Mouse (Mus musculus): ENCODE data around the gene Pde4dip. TPM values are rescaled to one million over a fixed set of nuclear protein-coding genes. Genes with fewer than 3 reads are reported as not detected.
A peak's percentile ranks its signal among the peaks of the same experiment; 100 is the strongest.

The Pde4dip gene
- total RNA-seq (2014; rRNA removed): 93.6 and 100 TPM in 2 replicates
- polyA plus RNA-seq (2015; fragmentation: Nextera tagmentation; extraction: Ambion mirVana): 46.4 and 47.6 TPM in 2 replicates

- peak within 1 kb of the TSS; percentile 74 for H3K4me3 ChIP-seq (ENCODE audit: low read depth, low read length)
- peak within 1 kb of the TSS; percentile 94 for H3K27ac ChIP-seq (ENCODE audit: low read depth, low read length)
- no peaks in the 10 kb centered on the region for H3K9me3 ChIP-seq (ENCODE audit: low read length)
- peak within 1 kb of the TSS; percentile 98 for H3K9ac ChIP-seq (replicated peaks; ENCODE audit: low read length, poor library complexity, severe bottlenecking)
- peak; percentile 75 for DNase-seq (ENCODE audit: low spot score)
- no peak for TF ChIP-seq CTCF (IDR thresholded peaks at IDR 0.05)
- H3K4me1 ChIP-seq (ENCODE audit: insufficient read depth, low read length): no peaks in the 10 kb centered on the region
- H3K36me3 ChIP-seq (ENCODE audit: insufficient read depth, low read length): no peaks in the 10 kb centered on the region
- peak within 1 kb of the TSS; percentile 72 for H3K4me2 ChIP-seq (ENCODE audit: low read depth, low read length, poor library complexity, severe bottlenecking)
- no peaks in the 10 kb centered on the region for H3K27me3 ChIP-seq (ENCODE audit: insufficient read depth, low read length)
- 1% methylated on average over 44 of the region's 44 CpGs for WGBS
- ATAC-seq (ENCODE audit: low FRiP score): peak; percentile 88
These were observed at the start of gene Pde4dip for GRCm38 (mm10) chr3:97888168-97888901. TSS of gene Pde4dip (minus strand) at chr3:97888707.

- Histone ChIP-seq H3K36me3 (ENCODE audit: insufficient read depth, low read length) (no peaks in the 10 kb centered on the region), H3K9ac (replicated peaks; ENCODE audit: low read length, poor library complexity, severe bottlenecking) (no peak overlapping the region), H3K4me3 (ENCODE audit: low read depth, low read length) (no peak overlapping the region), H3K4me2 (ENCODE audit: low read depth, low read length, poor library complexity, severe bottlenecking) (no peak overlapping the region), H3K9me3 (ENCODE audit: low read length) (no peaks in the 10 kb centered on the region), H3K4me1 (ENCODE audit: insufficient read depth, low read length) (peaks cover 5% of the 10 kb centered on the region; the same call in 1 of the 2 replicates), H3K27ac (ENCODE audit: low read depth, low read length) (no peak overlapping the region), H3K27me3 (ENCODE audit: insufficient read depth, low read length) (no peaks in the 10 kb centered on the region; the same call in 1 of the 2 replicates)
- no peak for ATAC-seq (ENCODE audit: low FRiP score)
- no peak for TF ChIP-seq CTCF (IDR thresholded peaks at IDR 0.05)
- no peak for DNase-seq (ENCODE audit: low spot score)
- WGBS: 34% methylated on average over 6 of the region's 6 CpGs
These were observed 49.4 kb upstream of the Pde4dip start for GRCm38 (mm10) chr3:97937945-97938266.

GRCm38 (mm10) chr3:97937068-97937944 is 48.8 kb upstream of the Pde4dip start:
- peak; percentile 63 for TF ChIP-seq CTCF (IDR thresholded peaks at IDR 0.05)
- Histone ChIP-seq H3K27me3 (ENCODE audit: insufficient read depth, low read length) (no peaks in the 10 kb centered on the region), H3K4me1 (ENCODE audit: insufficient read depth, low read length) (peaks cover 5% of the 10 kb centered on the region; the same call in 1 of the 2 replicates), H3K9ac (replicated peaks; ENCODE audit: low read length, poor library complexity, severe bottlenecking) (no peak overlapping the region), H3K4me2 (ENCODE audit: low read depth, low read length, poor library complexity, severe bottlenecking) (no peak overlapping the region), H3K36me3 (ENCODE audit: insufficient read depth, low read length) (no peaks in the 10 kb centered on the region), H3K4me3 (ENCODE audit: low read depth, low read length) (no peak overlapping the region), H3K27ac (ENCODE audit: low read depth, low read length) (no peak overlapping the region), H3K9me3 (ENCODE audit: low read length) (no peaks in the 10 kb centered on the region)
- 24% methylated on average over 17 of the region's 17 CpGs for WGBS
- DNase-seq (ENCODE audit: low spot score) (peak; percentile 42), ATAC-seq (ENCODE audit: low FRiP score) (no peak)

- Histone ChIP-seq H3K4me2 (ENCODE audit: low read depth, low read length, poor library complexity, severe bottlenecking) (no peak overlapping the region), H3K27ac (ENCODE audit: low read depth, low read length) (no peak overlapping the region), H3K36me3 (ENCODE audit: insufficient read depth, low read length) (no peaks in the 10 kb centered on the region), H3K4me1 (ENCODE audit: insufficient read depth, low read length) (peaks cover 5% of the 10 kb centered on the region; the same call in 1 of the 2 replicates), H3K27me3 (ENCODE audit: insufficient read depth, low read length) (no peaks in the 10 kb centered on the region), H3K9ac (replicated peaks; ENCODE audit: low read length, poor library complexity, severe bottlenecking) (no peak overlapping the region), H3K9me3 (ENCODE audit: low read length) (no peaks in the 10 kb centered on the region), H3K4me3 (ENCODE audit: low read depth, low read length) (no peak overlapping the region)
- DNase-seq (ENCODE audit: low spot score): no peak
- 88% methylated on average over 6 of the region's 6 CpGs for WGBS
- no peak for TF ChIP-seq CTCF (IDR thresholded peaks at IDR 0.05)
- ATAC-seq (ENCODE audit: low FRiP score): no peak
These were observed 46.1 kb upstream of the Pde4dip start for GRCm38 (mm10) chr3:97934331-97935300.

- no peak for ATAC-seq (ENCODE audit: low FRiP score)
- H3K4me2 ChIP-seq (ENCODE audit: low read depth, low read length, poor library complexity, severe bottlenecking): no peak overlapping the region
- no peak overlapping the region for H3K4me3 ChIP-seq (ENCODE audit: low read depth, low read length)
- no peak for DNase-seq (ENCODE audit: low spot score)
- peaks cover 5% of the 10 kb centered on the region; the same call in 1 of the 2 replicates for H3K4me1 ChIP-seq (ENCODE audit: insufficient read depth, low read length)
- no peak overlapping the region for H3K9ac ChIP-seq (replicated peaks; ENCODE audit: low read length, poor library complexity, severe bottlenecking)
- no peak for TF ChIP-seq CTCF (IDR thresholded peaks at IDR 0.05)
- 86% methylated on average over 5 of the region's 5 CpGs for WGBS
- no peaks in the 10 kb centered on the region for H3K27me3 ChIP-seq (ENCODE audit: insufficient read depth, low read length)
- H3K27ac ChIP-seq (ENCODE audit: low read depth, low read length): no peak overlapping the region
- H3K9me3 ChIP-seq (ENCODE audit: low read length): no peaks in the 10 kb centered on the region
- no peaks in the 10 kb centered on the region for H3K36me3 ChIP-seq (ENCODE audit: insufficient read depth, low read length)
These were observed 45.3 kb upstream of the Pde4dip start for GRCm38 (mm10) chr3:97933811-97934210.

All from midbrain, postnatal 0 days (tissue).